Mouse (Mus musculus) midbrain, postnatal 0 days (tissue): ENCODE results near the gene Cradd. TPM values are rescaled to one million over a fixed set of nuclear protein-coding genes. Genes with fewer than 3 reads are reported as not detected.

ENCODE experiments used
- ATAC-seq: fragments of 200-750 bp; cut with Nextera tagmentation; 2 replicates; pipeline ENCODE4 v1.8.0; 2017; ENCODE audit warnings: moderate number of reproducible peaks, mild to moderate bottlenecking, moderate TSS enrichment, moderate library complexity; ENCODE audit not compliant: low FRiP score
- DNase-seq: peaks from one replicate; pipeline ENCODE4 v3.0.0-alpha.2; 2015; ENCODE audit warnings: low spot score
- H3K27ac ChIP-seq: fragments of 300-500 bp; sonication (generic); 2 replicates; pipeline ENCODE4 v1.5.1; 2014; ENCODE audit warnings: low read depth, mild to moderate bottlenecking, low read length, mixed read lengths
- H3K27me3 ChIP-seq: fragments of 300-500 bp; sonication (generic); 2 replicates; pipeline ENCODE4 v1.6.1; 2014; ENCODE audit warnings: low read length, control low read depth, mixed read lengths; ENCODE audit not compliant: insufficient read depth
- H3K36me3 ChIP-seq: fragments of 300-500 bp; sonication (generic); 2 replicates; pipeline ENCODE4 v1.6.1; 2014; ENCODE audit warnings: low read length, control low read depth, mixed read lengths; ENCODE audit not compliant: insufficient read depth
- H3K4me1 ChIP-seq: fragments of 300-500 bp; sonication (generic); 2 replicates; pipeline ENCODE4 v1.6.1; 2014; ENCODE audit warnings: mild to moderate bottlenecking, control low read depth, antibody characterized with exemption, low read length, mixed read lengths; ENCODE audit not compliant: insufficient read depth
- H3K4me2 ChIP-seq: fragments of 300-500 bp; sonication (generic); 2 replicates; pipeline ENCODE4 v1.6.1; 2014; ENCODE audit warnings: low read depth, mild to moderate bottlenecking, low read length, mixed read lengths; ENCODE audit not compliant: poor library complexity, severe bottlenecking
- H3K4me3 ChIP-seq: fragments of 300-500 bp; sonication (generic); 2 replicates; pipeline ENCODE4 v1.5.1; 2014; ENCODE audit warnings: low read depth, mild to moderate bottlenecking, low read length, moderate library complexity
- H3K9ac ChIP-seq: fragments of 300-500 bp; sonication (generic); replicated peaks from 2 replicates; pipeline ENCODE4 v1.6.1; 2014; ENCODE audit warnings: mild to moderate bottlenecking, low read length, moderate library complexity, mixed read lengths; ENCODE audit not compliant: poor library complexity, severe bottlenecking
- H3K9me3 ChIP-seq: fragments of 300-500 bp; sonication (generic); 2 replicates; pipeline ENCODE4 v1.6.1; 2016; ENCODE audit warnings: low read length, control low read depth
- CTCF ChIP-seq: IDR thresholded peaks from 2 replicates; pipeline ENCODE4 v1.5.1; 2016; ENCODE audit warnings: antibody characterized with exemption, mild to moderate bottlenecking
- WGBS: fragments of 180-500 bp; shearing (Covaris S2); extraction: QIAGEN DNeasy Blood & Tissue Kit; methylation state at CpG from one replicate; pipeline ENCODE4 v1.1.7; 2014; 5-methylcytosine and 5-hydroxymethylcytosine counted together
- polyA plus RNA-seq: library from polyadenylated mRNA; unstranded; fragments of >200 nt; fragmentation: Nextera tagmentation; extraction: Ambion mirVana; gene quantifications from 2 replicates; pipeline ENCODE4 v1.2.1, GENCODE M21; 2015
- total RNA-seq: library from RNA; depleted of rRNA; stranded (reverse); fragments of >200 nt; gene quantifications from 2 replicates; pipeline ENCODE4 v1.2.3, GENCODE M21; 2014

Cradd gene
- total and polyA plus RNA-seq, 2 experiments from 2014 or later, result 8.2 to 9.2 TPM

DNA sequence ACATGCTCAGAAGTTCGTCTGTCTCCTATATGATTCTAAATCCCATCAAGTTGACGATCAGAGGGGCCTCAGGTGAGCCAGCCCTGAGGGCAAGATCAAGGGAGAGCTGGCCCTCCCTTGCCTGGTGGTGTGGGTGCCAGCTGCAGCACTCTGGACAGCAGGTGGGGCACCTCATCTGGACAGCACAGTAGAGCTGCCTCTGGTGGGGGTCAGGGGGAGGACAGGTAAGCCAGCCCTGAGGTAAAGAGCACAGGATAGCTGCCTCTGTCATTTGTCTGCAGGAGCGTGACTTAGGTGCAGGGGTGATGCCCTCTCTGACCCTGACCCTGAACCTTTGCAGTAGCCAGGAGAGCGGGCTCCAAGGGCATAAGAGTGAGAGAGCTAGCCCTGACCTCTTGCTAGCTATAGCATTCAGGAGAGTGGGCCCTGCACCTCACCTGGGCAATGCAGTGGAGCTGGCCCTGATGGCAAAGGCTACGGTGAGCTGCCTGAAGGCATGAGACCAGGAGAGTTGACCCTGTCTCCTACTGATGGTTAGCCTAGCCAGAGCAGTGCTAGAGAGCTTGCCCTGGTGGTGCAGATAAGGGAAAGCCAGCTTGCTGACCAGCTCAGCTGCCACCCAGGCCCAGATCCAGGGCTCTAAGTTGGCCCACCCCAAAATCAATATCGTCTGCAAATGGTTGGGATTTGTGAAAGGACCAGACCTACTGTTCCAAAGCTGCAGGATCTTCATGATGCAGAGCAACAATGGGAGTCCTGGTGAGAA lies 176.6 kb downstream of the Cradd start:
- no peaks in the 10 kb centered on the region for H3K27me3 ChIP-seq
- H3K27ac ChIP-seq, result no peak overlapping the region
- no peak overlapping the region for H3K4me3 ChIP-seq
- H3K4me2 ChIP-seq, result no peak overlapping the region
- H3K36me3 ChIP-seq, result no peaks in the 10 kb centered on the region
- no peaks in the 10 kb centered on the region for H3K9me3 ChIP-seq
- WGBS, result 93% methylated on average over 6 of the region's 6 CpGs
- DNase-seq (no peak), ATAC-seq (no peak)
- no peak overlapping the region for H3K9ac ChIP-seq
- peaks cover 17% of the 10 kb centered on the region for H3K4me1 ChIP-seq
- no peak for TF ChIP-seq CTCF

DNA sequence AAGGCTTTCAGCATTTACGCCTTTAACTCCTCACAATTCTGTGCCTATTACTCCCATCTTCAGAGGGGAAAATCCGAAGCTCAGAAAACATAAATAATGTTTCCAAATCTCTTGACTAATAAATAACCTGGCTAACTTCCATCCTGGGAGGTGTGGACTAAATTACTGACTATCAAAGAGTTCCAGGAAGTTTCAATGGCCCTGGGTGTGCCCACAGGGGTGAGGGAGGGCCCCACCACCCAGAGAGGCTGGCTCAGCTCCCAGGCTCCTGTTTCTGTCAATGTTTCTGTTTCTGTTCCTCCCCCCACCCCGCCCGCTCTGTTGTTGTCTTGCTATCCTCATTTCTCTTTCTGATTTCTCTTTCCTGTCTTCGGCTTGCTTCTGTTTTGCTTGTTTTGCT lies 177.4 kb downstream of the Cradd start:
- DNase-seq, result no peak
- no peak for ATAC-seq
- Histone ChIP-seq H3K36me3 (no peaks in the 10 kb centered on the region), H3K4me1 (peaks cover 17% of the 10 kb centered on the region), H3K9ac (no peak overlapping the region), H3K27ac (no peak overlapping the region), H3K9me3 (no peaks in the 10 kb centered on the region), H3K27me3 (no peaks in the 10 kb centered on the region), H3K4me2 (no peak overlapping the region), H3K4me3 (no peak overlapping the region)
- TF ChIP-seq CTCF, result no peak
- WGBS, result 67% methylated on average over 5 of the region's 5 CpGs

DNA sequence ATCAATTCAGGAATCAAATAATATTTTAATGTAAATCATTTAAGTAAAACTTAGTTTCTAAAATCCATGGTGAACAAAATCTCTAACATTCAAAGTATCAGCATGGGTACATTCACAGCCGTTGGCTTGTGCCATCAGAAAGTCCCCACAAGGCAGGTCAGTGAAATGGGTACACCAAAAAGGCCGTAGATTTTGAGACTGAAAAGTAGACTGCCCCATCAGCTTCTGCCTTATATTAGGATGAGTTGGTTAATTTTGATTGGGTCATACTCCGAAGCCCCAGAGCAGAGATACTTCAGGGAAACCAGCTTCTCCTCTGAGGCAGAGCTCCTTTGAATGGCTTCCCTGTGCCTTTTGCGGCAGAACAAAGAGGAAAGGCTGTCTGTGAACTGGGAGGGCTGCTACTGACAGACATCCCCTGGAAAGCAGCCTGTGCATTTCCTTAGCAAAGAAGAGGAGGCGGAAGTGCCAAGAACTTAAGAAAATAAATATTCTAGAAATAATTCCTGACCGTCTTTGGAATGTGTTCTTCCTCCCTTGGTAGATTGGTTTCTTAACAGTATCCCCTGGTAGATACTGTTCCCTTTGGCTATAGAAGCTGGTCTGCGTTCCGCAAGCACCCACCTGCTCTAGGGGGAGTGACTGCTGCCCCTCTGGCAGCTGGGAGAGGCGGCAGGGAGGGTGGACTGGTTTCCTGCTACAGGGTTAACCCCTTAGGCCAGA lies 178.6 kb downstream of the Cradd start:
- ATAC-seq, result no peak
- DNase-seq, result peak; percentile 34
- TF ChIP-seq CTCF, result no peak
- H3K4me2 ChIP-seq, result no peak overlapping the region
- no peaks in the 10 kb centered on the region for H3K36me3 ChIP-seq
- no peak overlapping the region for H3K27ac ChIP-seq
- no peak overlapping the region for H3K4me3 ChIP-seq
- no peaks in the 10 kb centered on the region for H3K9me3 ChIP-seq
- 29% methylated on average over 9 of the region's 9 CpGs for WGBS
- H3K4me1 ChIP-seq, result peaks cover 17% of the 10 kb centered on the region
- H3K9ac ChIP-seq, result no peak overlapping the region
- no peaks in the 10 kb centered on the region for H3K27me3 ChIP-seq

DNA sequence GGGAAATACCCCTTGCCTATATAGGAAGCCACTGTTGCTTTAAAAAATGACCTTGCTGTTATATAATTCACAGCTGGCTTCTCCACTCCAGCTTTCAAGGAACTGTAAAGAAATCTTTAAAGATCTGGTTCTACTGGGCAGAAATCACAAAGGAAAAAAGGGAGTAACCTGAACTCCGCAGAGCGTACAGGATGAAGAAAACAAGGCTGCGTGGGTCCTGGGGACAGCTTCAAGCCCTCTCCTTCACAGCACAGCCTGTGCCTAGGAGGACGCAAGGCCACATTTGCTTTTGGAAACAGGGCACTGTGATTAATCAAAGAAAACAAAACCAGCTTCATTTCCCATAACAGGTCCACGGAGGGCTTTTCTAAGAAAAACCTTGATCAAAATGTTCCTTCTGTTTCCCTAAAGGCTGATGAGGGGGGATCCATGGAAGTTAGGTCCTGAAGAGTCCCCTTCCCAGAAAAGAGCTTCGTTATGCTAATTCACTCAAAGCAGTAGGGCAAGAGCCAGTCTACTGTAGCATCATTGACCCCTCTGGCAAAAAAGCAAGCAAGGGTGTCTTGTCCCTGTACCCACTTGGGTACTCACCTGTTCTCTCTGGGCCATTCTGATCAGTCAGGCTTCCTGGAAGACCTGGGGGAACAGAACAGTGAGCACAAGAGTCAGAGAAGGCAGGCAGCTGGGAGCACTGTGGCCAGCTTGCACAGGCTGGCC lies 179.4 kb downstream of the Cradd start:
- Histone ChIP-seq H3K4me1 (peaks cover 17% of the 10 kb centered on the region), H3K9ac (no peak overlapping the region), H3K27me3 (no peaks in the 10 kb centered on the region), H3K36me3 (no peaks in the 10 kb centered on the region), H3K4me3 (no peak overlapping the region), H3K27ac (no peak overlapping the region), H3K9me3 (no peaks in the 10 kb centered on the region), H3K4me2 (no peak overlapping the region)
- TF ChIP-seq CTCF, result no peak
- no peak for ATAC-seq
- WGBS, result 59% methylated on average over 6 of the region's 6 CpGs
- no peak for DNase-seq

DNA sequence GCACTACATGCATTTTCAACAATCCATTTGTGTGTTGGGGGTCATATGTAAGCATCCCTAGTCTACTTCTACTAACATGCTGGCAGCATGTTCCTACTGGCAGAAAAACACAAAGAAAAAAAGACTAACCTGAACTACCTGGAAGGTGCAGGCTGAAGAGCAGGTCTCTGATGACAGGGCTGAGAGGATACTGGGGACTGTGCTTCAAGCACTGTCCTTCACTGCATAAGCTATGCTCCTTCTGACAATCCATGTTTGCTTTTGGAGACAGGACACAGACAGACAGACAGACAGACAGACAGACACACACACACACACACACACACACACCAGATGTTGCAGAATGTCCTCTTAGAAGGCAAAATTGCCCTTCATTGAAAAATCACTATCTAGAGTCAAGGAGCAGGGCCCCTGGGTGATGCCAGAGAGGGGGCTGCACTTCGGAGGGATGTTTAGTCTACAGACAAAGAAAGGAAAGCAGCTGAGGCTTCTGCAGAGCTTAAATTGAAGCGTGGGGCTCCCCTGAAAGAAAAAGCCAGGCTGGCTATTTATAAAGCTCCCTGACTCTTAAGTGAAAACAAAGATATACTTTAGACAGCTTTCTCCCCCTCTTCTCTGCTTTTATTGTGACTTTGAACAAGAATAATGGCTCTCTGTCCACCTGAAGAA lies 180.4 kb downstream of the Cradd start:
- peaks cover 17% of the 10 kb centered on the region for H3K4me1 ChIP-seq

More for the DNA sequence above, 180.4 kb downstream of the Cradd start:
- Histone ChIP-seq H3K27me3 (no peaks in the 10 kb centered on the region), H3K9me3 (no peaks in the 10 kb centered on the region), H3K4me3 (no peak overlapping the region), H3K27ac (peak overlapping the region; percentile 34; the same call in 1 of the 2 replicates), H3K9ac (no peak overlapping the region), H3K4me2 (no peak overlapping the region), H3K36me3 (no peaks in the 10 kb centered on the region)
- ATAC-seq, result no peak
- DNase-seq, result no peak
- WGBS, result 11% methylated on average over 2 of the region's 2 CpGs
- no peak for TF ChIP-seq CTCF
